Mouse (Mus musculus) thymus, postnatal 36 days (tissue): ENCODE measurements around the gene Olfr56.
"Not testable (repeated sequence)": the region's sequence is repeated elsewhere in the genome, so short reads cannot be mapped to it uniquely, and the experiment has no call there.

Experiments used
- DNase-seq, 2 experiments: peaks; one replicate each; pipeline ENCODE4 v3.0.0; 2022; ENCODE audit warnings: mixed read lengths in 2 of 2

Olfr56 gene

GRCm38 (mm10) chr11:48978240-48978939 lies at the start of gene Olfr56:
TSS of gene Olfr56 (plus strand) at chr11:48978889.
- not testable (repeated sequence) for DNase-seq

GRCm38 (mm10) chr11:48933422-48933821 lies 45.3 kb upstream of the Olfr56 start:
- DNase-seq: not testable (repeated sequence)

- DNase-seq: not testable (repeated sequence)
These were observed 44.8 kb upstream of the Olfr56 start for GRCm38 (mm10) chr11:48933923-48934322.

GRCm38 (mm10) chr11:48935291-48935690 lies 43.4 kb upstream of the Olfr56 start:
- DNase-seq: not testable (repeated sequence)

GRCm38 (mm10) chr11:48939286-48939685 lies 39.4 kb upstream of the Olfr56 start:
- not testable (repeated sequence) for DNase-seq

GRCm38 (mm10) chr11:48946090-48946489 lies 32.6 kb upstream of the Olfr56 start, which contains the start of gene Psme2b:
TSS of gene Psme2b (minus strand) at chr11:48946190.
- DNase-seq: not testable (repeated sequence)

DNA sequence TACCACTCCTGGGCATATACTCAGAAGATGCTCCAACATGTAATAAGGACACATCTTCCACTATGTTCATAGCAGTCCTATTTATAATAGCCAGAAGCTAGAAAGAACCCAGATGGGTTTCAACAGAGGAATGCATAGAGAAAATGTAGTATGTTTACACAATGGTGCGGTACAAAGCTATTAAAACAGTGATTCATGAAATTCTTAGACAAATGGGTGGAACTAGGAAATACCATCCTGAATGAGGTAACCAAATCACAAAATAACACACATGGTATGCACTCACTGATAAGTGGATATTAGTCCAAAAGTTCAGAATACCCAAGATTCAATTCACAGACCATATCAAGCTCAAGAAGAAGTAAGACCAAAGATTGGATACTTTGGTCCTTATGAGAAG lies 4.0 kb upstream of the Olfr56 start:
- DNase-seq: not testable (repeated sequence)

- DNase-seq: not testable (repeated sequence)
These were observed 562 bp downstream of the Olfr56 start, which contains the start of gene 9930111J21Rik1 for GRCm38 (mm10) chr11:48979251-48979650. TSS of gene 9930111J21Rik1 (minus strand) at chr11:48979398.

GRCm38 (mm10) chr11:48980052-48980451 lies 1.4 kb downstream of the Olfr56 start:
- not testable (repeated sequence) for DNase-seq

DNA sequence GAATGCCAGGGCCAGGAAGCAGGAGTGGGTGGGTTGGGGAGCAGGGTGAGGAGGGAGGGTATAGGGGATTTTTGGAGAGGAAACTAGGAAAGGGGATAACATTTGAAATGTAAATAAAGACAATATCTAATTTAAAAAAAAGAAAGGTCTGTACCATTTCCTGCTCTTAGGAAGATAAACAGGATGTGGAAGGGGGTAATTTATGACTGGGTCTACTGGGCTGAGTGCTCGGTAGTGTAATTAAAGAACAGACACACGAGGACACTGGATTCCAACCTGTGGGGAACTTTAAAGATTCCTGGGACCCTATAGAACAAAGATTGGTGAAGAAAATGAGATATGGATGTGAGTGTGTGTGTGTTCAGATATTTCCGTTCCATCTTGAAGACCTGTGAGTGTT lies 4.2 kb downstream of the Olfr56 start:
- DNase-seq: not testable (repeated sequence)

GRCm38 (mm10) chr11:48988219-48988618 lies 9.5 kb downstream of the Olfr56 start:
- peak in 1 of 2 experiments; percentile 5 for DNase-seq

DNA sequence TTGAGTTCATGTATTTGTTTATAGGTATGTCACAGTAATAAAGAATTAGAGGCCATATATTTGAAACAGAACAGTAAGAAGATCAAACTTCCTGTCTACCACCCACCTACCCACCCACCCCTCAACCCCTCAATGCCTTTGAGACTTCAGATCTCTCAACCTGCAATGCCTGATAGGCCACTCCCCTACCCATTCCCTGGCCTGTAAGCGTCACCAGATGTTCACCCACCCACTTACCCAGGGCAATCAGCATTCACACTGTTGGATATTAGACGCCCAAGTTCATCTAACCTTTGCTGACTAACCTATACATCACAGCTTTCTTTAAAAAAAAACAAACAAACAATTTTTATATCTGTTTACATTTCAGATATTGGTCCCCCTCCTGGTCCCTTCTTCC lies 11.3 kb downstream of the Olfr56 start:
- DNase-seq: not testable (repeated sequence)

- DNase-seq: peak; percentile 4 to 11
These were observed 13.2 kb downstream of the Olfr56 start, which contains the start of gene Gm12185 for GRCm38 (mm10) chr11:48991740-48992520. TSS of gene Gm12185 (minus strand) at chr11:48992226.

GRCm38 (mm10) chr11:48993296-48993695 lies 14.6 kb downstream of the Olfr56 start:
- DNase-seq: not testable (repeated sequence)

DNA sequence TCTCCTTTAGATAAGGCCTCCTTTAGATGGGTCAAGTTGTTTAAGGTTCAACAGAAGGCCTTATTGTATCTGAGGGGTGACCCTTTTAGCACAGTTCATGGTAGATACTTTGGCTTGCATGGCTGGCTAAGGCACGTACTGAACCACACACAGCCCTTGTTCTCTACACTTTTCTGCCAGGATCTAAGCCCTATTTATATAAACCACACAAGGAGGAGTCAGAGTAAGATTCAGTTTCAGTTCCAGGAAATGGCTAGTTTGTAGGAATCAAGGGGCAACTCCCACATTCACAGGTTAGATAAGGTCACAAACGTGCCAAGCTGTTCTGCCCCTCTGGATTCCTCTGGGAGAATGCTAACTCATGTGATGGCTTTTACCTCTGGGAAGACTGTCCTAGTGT lies 15.3 kb downstream of the Olfr56 start, which contains the start of gene Tgtp1:
Tgtp1 (minus strand) TSS at position 155 of the 400 bp plus-strand sequence.
- DNase-seq: not testable (repeated sequence)

DNA sequence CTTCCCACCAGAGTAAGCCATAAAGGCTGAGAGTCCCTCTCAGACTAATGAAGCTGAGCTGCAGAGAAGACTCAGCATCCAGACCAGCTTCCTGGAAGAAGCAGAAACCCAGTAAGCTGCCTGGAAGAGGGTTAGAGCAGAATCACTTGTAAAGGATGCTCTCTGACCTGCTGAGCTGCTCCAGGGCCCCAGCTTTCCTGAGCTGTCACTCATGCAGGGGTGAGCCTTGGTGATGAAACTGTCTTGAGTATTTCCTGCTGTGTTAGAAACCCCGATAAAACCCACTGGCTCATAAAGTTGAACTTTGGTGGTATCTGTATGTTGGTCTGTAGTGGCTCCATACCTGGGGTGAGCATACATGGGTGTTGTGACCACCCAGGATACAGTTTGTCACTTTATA lies 21.7 kb downstream of the Olfr56 start:
- not testable (repeated sequence) for DNase-seq

GRCm38 (mm10) chr11:49006317-49006716 lies 27.6 kb downstream of the Olfr56 start:
- DNase-seq: not testable (repeated sequence)

DNA sequence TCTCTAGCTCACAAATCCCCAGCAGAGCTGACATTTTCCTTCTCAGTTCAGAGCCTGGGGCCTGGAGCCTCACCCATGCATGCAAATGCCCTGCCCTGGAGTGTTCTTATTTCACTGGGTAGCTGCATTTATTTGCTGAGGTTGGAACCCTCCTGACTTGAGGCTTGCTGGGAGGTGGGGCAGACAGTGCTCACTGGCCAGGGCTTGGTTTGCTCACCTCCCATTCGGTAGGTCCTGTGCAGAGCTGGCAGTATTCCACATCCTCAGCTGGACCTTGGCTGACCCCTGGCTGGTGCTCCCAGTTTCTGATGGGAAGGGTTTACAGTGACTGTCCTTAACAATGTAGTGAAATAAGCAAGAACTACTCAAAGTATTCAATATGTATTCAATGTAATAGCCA lies 28.1 kb downstream of the Olfr56 start:
- not testable (repeated sequence) for DNase-seq

- DNase-seq: not testable (repeated sequence)
These were observed 33.4 kb downstream of the Olfr56 start for GRCm38 (mm10) chr11:49012074-49012473.

DNA sequence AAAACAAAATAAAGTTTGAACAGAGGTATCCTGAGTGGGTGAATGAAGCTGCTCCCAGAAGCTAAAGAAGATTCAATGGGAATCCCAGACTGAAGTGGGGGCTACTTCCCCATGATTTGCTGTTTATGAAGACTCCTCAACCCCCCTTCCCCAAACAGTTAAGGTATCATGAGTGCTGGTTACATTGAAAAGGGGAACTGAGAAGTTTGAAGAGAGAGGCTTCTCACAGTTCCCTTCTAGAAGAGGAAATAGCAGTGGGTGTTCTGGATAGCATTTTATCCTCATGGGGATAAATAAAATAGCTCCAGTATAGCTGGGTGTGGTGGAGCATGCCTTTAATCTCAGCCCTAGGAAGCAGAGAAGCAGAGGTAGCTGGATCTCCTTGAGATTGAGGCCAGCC lies 71.4 kb downstream of the Olfr56 start:
- DNase-seq: not testable (repeated sequence)

DNA sequence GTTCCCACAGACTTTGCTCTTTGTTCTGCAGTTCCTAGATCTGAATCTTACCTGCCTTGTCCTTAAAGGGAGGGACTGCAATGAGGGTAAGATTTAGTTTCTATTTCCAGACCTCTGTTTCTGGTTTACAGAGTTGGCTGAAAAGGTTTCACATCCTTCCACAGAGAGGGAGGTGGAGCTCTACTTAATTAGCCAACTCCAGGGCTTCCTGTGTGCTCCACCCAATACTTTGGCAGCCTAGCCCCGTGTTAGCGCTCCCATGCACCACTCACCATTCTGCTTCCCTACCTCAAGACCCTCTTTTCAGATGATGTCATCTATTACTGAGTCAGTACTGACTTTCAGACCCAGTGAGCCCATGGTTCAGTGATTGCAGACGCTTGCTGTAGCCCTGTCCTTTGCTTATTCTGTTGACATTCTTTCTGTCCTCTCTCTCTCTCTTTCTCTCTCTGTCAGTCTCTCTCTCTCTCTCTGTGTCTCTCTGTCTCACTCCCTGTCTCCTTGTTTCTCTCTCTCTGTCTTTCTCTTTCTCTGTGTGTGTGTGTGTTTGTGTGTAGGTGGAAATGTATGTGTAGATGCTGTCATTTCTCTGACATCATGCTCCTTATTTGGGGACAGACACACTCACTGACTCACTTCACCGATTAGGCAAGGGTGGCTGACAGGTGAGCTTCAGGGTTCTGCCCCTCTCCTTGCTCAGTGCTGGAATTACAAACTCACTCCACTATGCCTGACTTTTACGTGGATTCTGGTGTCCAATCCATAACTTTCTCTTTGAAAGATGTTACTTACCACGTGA lies 72.6 kb downstream of the Olfr56 start, which contains the start of gene 9930111J21Rik2:
9930111J21Rik2 (minus strand) TSS at position 150 of the 799 bp plus-strand sequence.
- not testable (repeated sequence) for DNase-seq

GRCm38 (mm10) chr11:49051894-49052293 lies 73.2 kb downstream of the Olfr56 start:
- not testable (repeated sequence) for DNase-seq
